Comparison of ENCODE assay signal across 8 mouse cellular contexts in genomic region chr5:139792159-139792775, GRCm38 (mm10). TPM values are rescaled to one million over a fixed set of nuclear protein-coding genes. Genes with fewer than 3 reads are reported as not detected.
DNase-seq lines count a peak whose midpoint lies in the region; ATAC-seq and TF ChIP-seq lines count a peak whose summit lies in the region.

No protein-coding gene starts in this region.

- H3K36me3 ChIP-seq in embryonic facial prominence, embryonic 15.5 days, result no peaks in the 10 kb centered on the region
- no peaks in the 10 kb centered on the region for H3K36me3 ChIP-seq in hindbrain, postnatal 0 days (ENCODE audit: insufficient read depth, low read length)
- H3K36me3 ChIP-seq in neural tube, embryonic 12.5 days, result no peaks in the 10 kb centered on the region

- H3K4me2 ChIP-seq in embryonic facial prominence, embryonic 15.5 days (replicated peaks), result peak overlapping the region; percentile 98
- peak overlapping the region; percentile 99 for H3K4me2 ChIP-seq in hindbrain, postnatal 0 days (ENCODE audit: low read depth, low read length)
- peak overlapping the region; percentile 100 for H3K4me2 ChIP-seq in neural tube, embryonic 12.5 days (replicated peaks)

- no peak for ATAC-seq in embryonic facial prominence, embryonic 15.5 days (ENCODE audit: insufficient number of reproducible peaks, low FRiP score, low TSS enrichment, low read depth)
- no peak for ATAC-seq in hindbrain, postnatal 0 days
- ATAC-seq in neural tube, embryonic 12.5 days (ENCODE audit: low FRiP score, low read depth), result no peak

- H3K4me3 ChIP-seq in lung, adult 2 months (replicated peaks; ENCODE audit: extremely low read depth, low read depth, low read length), result peak overlapping the region; percentile 92
- H3K4me3 ChIP-seq in embryonic facial prominence, embryonic 15.5 days (replicated peaks), result peak overlapping the region; percentile 70
- peak overlapping the region; percentile 67 for H3K4me3 ChIP-seq in hindbrain, postnatal 0 days (ENCODE audit: low read length)
- peak overlapping the region; percentile 77 for H3K4me3 ChIP-seq in neural tube, embryonic 12.5 days

- 4% methylated on average over 11 of the region's 11 CpGs for WGBS in lung, adult 2 months
- 16% methylated on average over 11 of the region's 11 CpGs for WGBS in embryonic facial prominence, embryonic 15.5 days
- WGBS in hindbrain, postnatal 0 days, result 17% methylated on average over 11 of the region's 11 CpGs
- 26% methylated on average over 11 of the region's 11 CpGs for WGBS in neural tube, embryonic 12.5 days

- H3K9me3 ChIP-seq in embryonic facial prominence, embryonic 15.5 days (replicated peaks), result no peaks in the 10 kb centered on the region
- no peaks in the 10 kb centered on the region for H3K9me3 ChIP-seq in hindbrain, postnatal 0 days (ENCODE audit: low read length)
- no peaks in the 10 kb centered on the region for H3K9me3 ChIP-seq in neural tube, embryonic 12.5 days

- peak; percentile 33 for DNase-seq in lung, adult 2 months
- no peak for DNase-seq in lung, postnatal 4 days
- no peak for DNase-seq in hindbrain, postnatal 0 days (ENCODE audit: low spot score)
- DNase-seq in gastrocnemius, postnatal 4 days (ENCODE audit: low spot score in 2 of 2), result no peak
- no peak for DNase-seq in embryo, embryonic 10 days (ENCODE audit: low spot score)
- DNase-seq in cerebellum, adult 11-12 months, result no peak

- H3K4me1 ChIP-seq in lung, adult 2 months (ENCODE audit: control insufficient read depth, insufficient read depth, low read length), result peaks cover 42% of the 10 kb centered on the region
- peaks cover 55% of the 10 kb centered on the region for H3K4me1 ChIP-seq in embryonic facial prominence, embryonic 15.5 days
- peaks cover 16% of the 10 kb centered on the region for H3K4me1 ChIP-seq in hindbrain, postnatal 0 days (ENCODE audit: insufficient read depth, low read length)
- peaks cover 47% of the 10 kb centered on the region for H3K4me1 ChIP-seq in neural tube, embryonic 12.5 days

- TF ChIP-seq POLR2A in lung, adult 2 months (IDR thresholded peaks at IDR 0.05; ENCODE audit: borderline replicate concordance, extremely low read depth, low read depth, low read length), result no peak

- no peak for TF ChIP-seq CTCF in lung, adult 2 months (IDR thresholded peaks at IDR 0.05; ENCODE audit: insufficient read depth, low read length)
- no peak for TF ChIP-seq CTCF in hindbrain, postnatal 0 days (IDR thresholded peaks at IDR 0.05; ENCODE audit: low read depth)

- no peak overlapping the region for H3K27ac ChIP-seq in embryonic facial prominence, embryonic 15.5 days (replicated peaks)
- no peak overlapping the region for H3K27ac ChIP-seq in hindbrain, postnatal 0 days
- no peak overlapping the region for H3K27ac ChIP-seq in neural tube, embryonic 12.5 days

- H3K9ac ChIP-seq in embryonic facial prominence, embryonic 15.5 days, result peak overlapping the region; percentile 55
- H3K9ac ChIP-seq in hindbrain, postnatal 0 days (replicated peaks; ENCODE audit: low read length), result peak overlapping the region; percentile 60; the same call in 1 of the 2 replicates
- H3K9ac ChIP-seq in neural tube, embryonic 12.5 days, result peak overlapping the region; percentile 66

- no peaks in the 10 kb centered on the region for H3K27me3 ChIP-seq in embryonic facial prominence, embryonic 15.5 days
- no peaks in the 10 kb centered on the region for H3K27me3 ChIP-seq in hindbrain, postnatal 0 days (ENCODE audit: insufficient read depth, low read length)
- H3K27me3 ChIP-seq in neural tube, embryonic 12.5 days (replicated peaks), result no peaks in the 10 kb centered on the region

RNA-seq across cellular contexts. Expression of gene Mafk, which starts 1.0 kb away (rescaled TPM):
- 49.1 and 55.6 TPM in 2 replicates for polyA plus RNA-seq in lung, adult 2 months (2012; rRNA removed)
- polyA plus RNA-seq in embryonic facial prominence, embryonic 15.5 days (2015; fragmentation: Nextera tagmentation; extraction: Ambion mirVana), result 11.6 and 11.7 TPM in 2 replicates
- 12.9 and 13.1 TPM in 2 replicates for total RNA-seq in hindbrain, postnatal 0 days (2014; rRNA removed)
- polyA plus RNA-seq in hindbrain, postnatal 0 days (2015; fragmentation: Nextera tagmentation; extraction: Ambion mirVana), result 6.5 and 7.0 TPM in 2 replicates
- 12.8 and 12.9 TPM in 2 replicates for polyA plus RNA-seq in neural tube, embryonic 12.5 days (2016; fragmentation: Nextera tagmentation; extraction: Ambion mirVana)
- 10 to 100 TPM in 1 of 2 experiments, 1 to 10 TPM in 1; 8.9 to 11.7 TPM for total RNA-seq in gastrocnemius, postnatal 4 days (2021)

RNA-seq across cellular contexts. Expression of gene Ints1, which starts 16.8 kb away (rescaled TPM):
- 51.0 and 56.4 TPM in 2 replicates for polyA plus RNA-seq in lung, adult 2 months (2012; rRNA removed)
- polyA plus RNA-seq in embryonic facial prominence, embryonic 15.5 days (2015; fragmentation: Nextera tagmentation; extraction: Ambion mirVana), result 23.0 and 23.7 TPM in 2 replicates
- 126 and 158 TPM in 2 replicates for total RNA-seq in hindbrain, postnatal 0 days (2014; rRNA removed)
- 23.2 and 24.3 TPM in 2 replicates for polyA plus RNA-seq in hindbrain, postnatal 0 days (2015; fragmentation: Nextera tagmentation; extraction: Ambion mirVana)
- 33.7 and 34.3 TPM in 2 replicates for polyA plus RNA-seq in neural tube, embryonic 12.5 days (2016; fragmentation: Nextera tagmentation; extraction: Ambion mirVana)
- total RNA-seq in gastrocnemius, postnatal 4 days (2021), result 10 to 100 TPM; 43.6 to 58.4 TPM

RNA-seq across cellular contexts. Expression of gene Tmem184a, which starts 27.4 kb away (rescaled TPM):
- polyA plus RNA-seq in lung, adult 2 months (2012; rRNA removed), result 53.9 and 61.2 TPM in 2 replicates
- polyA plus RNA-seq in embryonic facial prominence, embryonic 15.5 days (2015; fragmentation: Nextera tagmentation; extraction: Ambion mirVana), result 10.7 and 12.2 TPM in 2 replicates
- 0.04 and 0.31 TPM in 2 replicates for total RNA-seq in hindbrain, postnatal 0 days (2014; rRNA removed)
- polyA plus RNA-seq in hindbrain, postnatal 0 days (2015; fragmentation: Nextera tagmentation; extraction: Ambion mirVana), result 0.06 and 0.08 TPM in 2 replicates
- polyA plus RNA-seq in neural tube, embryonic 12.5 days (2016; fragmentation: Nextera tagmentation; extraction: Ambion mirVana), result 0.29 and 0.68 TPM in 2 replicates
- total RNA-seq in gastrocnemius, postnatal 4 days (2021), result under 1 TPM in 1 of 2 experiments, not detected in 1; 0.21 TPM

RNA-seq across cellular contexts. Expression of gene Gm26938, which starts 33.9 kb away (rescaled TPM):
- polyA plus RNA-seq in lung, adult 2 months (2012; rRNA removed), result not detected in 2 replicates
- polyA plus RNA-seq in embryonic facial prominence, embryonic 15.5 days (2015; fragmentation: Nextera tagmentation; extraction: Ambion mirVana), result not detected in 2 replicates
- total RNA-seq in hindbrain, postnatal 0 days (2014; rRNA removed), result not detected in 2 replicates
- polyA plus RNA-seq in hindbrain, postnatal 0 days (2015; fragmentation: Nextera tagmentation; extraction: Ambion mirVana), result not detected in 2 replicates
- not detected in 2 replicates for polyA plus RNA-seq in neural tube, embryonic 12.5 days (2016; fragmentation: Nextera tagmentation; extraction: Ambion mirVana)
- not detected for total RNA-seq in gastrocnemius, postnatal 4 days (2021)

RNA-seq across cellular contexts. Expression of gene Psmg3, which starts 34.4 kb away (rescaled TPM):
- polyA plus RNA-seq in lung, adult 2 months (2012; rRNA removed), result 23.6 and 24.4 TPM in 2 replicates
- 61.0 and 63.2 TPM in 2 replicates for polyA plus RNA-seq in embryonic facial prominence, embryonic 15.5 days (2015; fragmentation: Nextera tagmentation; extraction: Ambion mirVana)
- total RNA-seq in hindbrain, postnatal 0 days (2014; rRNA removed), result 23.6 and 26.1 TPM in 2 replicates
- 59.0 and 60.6 TPM in 2 replicates for polyA plus RNA-seq in hindbrain, postnatal 0 days (2015; fragmentation: Nextera tagmentation; extraction: Ambion mirVana)
- polyA plus RNA-seq in neural tube, embryonic 12.5 days (2016; fragmentation: Nextera tagmentation; extraction: Ambion mirVana), result 68.5 and 70.2 TPM in 2 replicates
- total RNA-seq in gastrocnemius, postnatal 4 days (2021), result 10 to 100 TPM; 14.6 to 18.5 TPM
